In genomic region chr5:137837110-137837509, GRCm38 (mm10) we compare ENCODE assay signal across 8 mouse cellular contexts. TPM values are rescaled to one million over a fixed set of nuclear protein-coding genes. Genes with fewer than 3 reads are reported as not detected.
"Had no signal": no experiment of that assay in that cellular context is flagged by ENCODE, and none has a peak within 500 bp of the region (broad histone marks: within the 10 kb centered on the region; RNA-seq: fewer than 3 reads in every experiment).

No protein-coding gene starts in this region.

RNA-seq across cellular contexts. Expression of gene Pilra, which starts 1.0 kb away (rescaled TPM):
- total RNA-seq: midbrain, postnatal 0 days had no signal
- polyA plus RNA-seq: midbrain, embryonic 15.5 days had no signal

RNA-seq across cellular contexts. Expression of gene Pilrb1, which starts 20.8 kb away (rescaled TPM):
- total RNA-seq: midbrain, postnatal 0 days had no signal
- polyA plus RNA-seq: midbrain, embryonic 11.5 days; midbrain, embryonic 13.5 days; midbrain, embryonic 15.5 days; midbrain, postnatal 0 days; myocyte; neural tube, embryonic 11.5 days; neural tube, embryonic 13.5 days; neural tube, embryonic 15.5 days had no signal

RNA-seq across cellular contexts. Expression of gene Pilrb2, which starts 34.5 kb away (rescaled TPM):
- total RNA-seq: midbrain, postnatal 0 days had no signal
- polyA plus RNA-seq: midbrain, embryonic 11.5 days; midbrain, embryonic 13.5 days; midbrain, embryonic 15.5 days; myocyte; neural tube, embryonic 11.5 days; neural tube, embryonic 15.5 days had no signal
